Mouse (Mus musculus): ENCODE measurements around the gene Neurod2. TPM values are rescaled to one million over a fixed set of nuclear protein-coding genes. Genes with fewer than 3 reads are reported as not detected.

Neurod2 gene
- total and polyA plus RNA-seq, 2 experiments from 2014 or later = 3.3 to 24.4 TPM

GRCm38 (mm10) chr11:98325191-98325820 is 4.1 kb downstream of the Neurod2 start:
- Histone ChIP-seq H3K4me3 (ENCODE audit: low read depth, low read length) (no peak overlapping the region), H3K27ac (ENCODE audit: low read depth, low read length) (no peak overlapping the region), H3K9me3 (ENCODE audit: low read length) (no peaks in the 10 kb centered on the region), H3K36me3 (ENCODE audit: insufficient read depth, low read length) (no peaks in the 10 kb centered on the region), H3K27me3 (ENCODE audit: insufficient read depth, low read length) (peaks cover 88% of the 10 kb centered on the region), H3K9ac (replicated peaks; ENCODE audit: low read length, poor library complexity, severe bottlenecking) (no peak overlapping the region), H3K4me1 (ENCODE audit: insufficient read depth, low read length) (no peaks in the 10 kb centered on the region; the same call in 1 of the 2 replicates), H3K4me2 (ENCODE audit: low read depth, low read length, poor library complexity, severe bottlenecking) (no peak overlapping the region)
- no peak for DNase-seq (ENCODE audit: low spot score)
- WGBS = 5% methylated on average over 14 of the region's 14 CpGs
- no peak for TF ChIP-seq CTCF (IDR thresholded peaks at IDR 0.05)
- no peak for ATAC-seq (ENCODE audit: low FRiP score)

- no peak overlapping the region for H3K4me2 ChIP-seq (ENCODE audit: low read depth, low read length, poor library complexity, severe bottlenecking)
- TF ChIP-seq CTCF (IDR thresholded peaks at IDR 0.05) = no peak
- H3K36me3 ChIP-seq (ENCODE audit: insufficient read depth, low read length) = no peaks in the 10 kb centered on the region
- no peak overlapping the region for H3K9ac ChIP-seq (replicated peaks; ENCODE audit: low read length, poor library complexity, severe bottlenecking)
- no peaks in the 10 kb centered on the region; the same call in 1 of the 2 replicates for H3K4me1 ChIP-seq (ENCODE audit: insufficient read depth, low read length)
- no peak for DNase-seq (ENCODE audit: low spot score)
- WGBS = 5% methylated on average over 9 of the region's 9 CpGs
- peaks cover 80% of the 10 kb centered on the region for H3K27me3 ChIP-seq (ENCODE audit: insufficient read depth, low read length)
- H3K27ac ChIP-seq (ENCODE audit: low read depth, low read length) = no peak overlapping the region
- H3K4me3 ChIP-seq (ENCODE audit: low read depth, low read length) = no peak overlapping the region
- ATAC-seq (ENCODE audit: low FRiP score) = no peak
- no peaks in the 10 kb centered on the region for H3K9me3 ChIP-seq (ENCODE audit: low read length)
These were observed 5.5 kb downstream of the Neurod2 start for GRCm38 (mm10) chr11:98323933-98324332.

- H3K27ac ChIP-seq (ENCODE audit: low read depth, low read length) = no peak overlapping the region
- no peaks in the 10 kb centered on the region; the same call in 1 of the 2 replicates for H3K4me1 ChIP-seq (ENCODE audit: insufficient read depth, low read length)
- no peak for DNase-seq (ENCODE audit: low spot score)
- no peaks in the 10 kb centered on the region for H3K9me3 ChIP-seq (ENCODE audit: low read length)
- WGBS = 7% methylated on average over 10 of the region's 10 CpGs
- no peak overlapping the region for H3K4me2 ChIP-seq (ENCODE audit: low read depth, low read length, poor library complexity, severe bottlenecking)
- no peak for TF ChIP-seq CTCF (IDR thresholded peaks at IDR 0.05)
- no peak overlapping the region for H3K4me3 ChIP-seq (ENCODE audit: low read depth, low read length)
- peaks cover 81% of the 10 kb centered on the region for H3K27me3 ChIP-seq (ENCODE audit: insufficient read depth, low read length)
- H3K36me3 ChIP-seq (ENCODE audit: insufficient read depth, low read length) = no peaks in the 10 kb centered on the region
- no peak for ATAC-seq (ENCODE audit: low FRiP score)
- H3K9ac ChIP-seq (replicated peaks; ENCODE audit: low read length, poor library complexity, severe bottlenecking) = no peak overlapping the region
These were observed 6.1 kb downstream of the Neurod2 start for GRCm38 (mm10) chr11:98323136-98323866.

- 0% methylated on average over 1 of the region's 1 CpGs for WGBS
- H3K27me3 ChIP-seq (ENCODE audit: insufficient read depth, low read length) = peaks cover 79% of the 10 kb centered on the region
- no peak for ATAC-seq (ENCODE audit: low FRiP score)
These were observed 7.3 kb downstream of the Neurod2 start for GRCm38 (mm10) chr11:98322159-98322558.

GRCm38 (mm10) chr11:98321677-98322003 is 7.8 kb downstream of the Neurod2 start:
- Histone ChIP-seq H3K9ac (replicated peaks; ENCODE audit: low read length, poor library complexity, severe bottlenecking) (no peak overlapping the region), H3K9me3 (ENCODE audit: low read length) (no peaks in the 10 kb centered on the region), H3K4me1 (ENCODE audit: insufficient read depth, low read length) (no peaks in the 10 kb centered on the region), H3K4me2 (ENCODE audit: low read depth, low read length, poor library complexity, severe bottlenecking) (no peak overlapping the region), H3K36me3 (ENCODE audit: insufficient read depth, low read length) (no peaks in the 10 kb centered on the region), H3K4me3 (ENCODE audit: low read depth, low read length) (no peak overlapping the region), H3K27me3 (ENCODE audit: insufficient read depth, low read length) (peaks cover 79% of the 10 kb centered on the region), H3K27ac (ENCODE audit: low read depth, low read length) (no peak overlapping the region)
- TF ChIP-seq CTCF (IDR thresholded peaks at IDR 0.05) = no peak
- no peak for DNase-seq (ENCODE audit: low spot score)
- ATAC-seq (ENCODE audit: low FRiP score) = no peak
- 11% methylated on average over 5 of the region's 5 CpGs for WGBS

More at GRCm38 (mm10) chr11:98322159-98322558, 7.3 kb downstream of the Neurod2 start:
- Histone ChIP-seq H3K36me3 (ENCODE audit: insufficient read depth, low read length) (no peaks in the 10 kb centered on the region), H3K27ac (ENCODE audit: low read depth, low read length) (no peak overlapping the region), H3K9ac (replicated peaks; ENCODE audit: low read length, poor library complexity, severe bottlenecking) (no peak overlapping the region), H3K4me1 (ENCODE audit: insufficient read depth, low read length) (no peaks in the 10 kb centered on the region), H3K4me2 (ENCODE audit: low read depth, low read length, poor library complexity, severe bottlenecking) (no peak overlapping the region), H3K9me3 (ENCODE audit: low read length) (no peaks in the 10 kb centered on the region), H3K4me3 (ENCODE audit: low read depth, low read length) (no peak overlapping the region)
- no peak for TF ChIP-seq CTCF (IDR thresholded peaks at IDR 0.05)
- no peak for DNase-seq (ENCODE audit: low spot score)

Measured in midbrain, postnatal 0 days (tissue).